In the genomic region with DNA sequence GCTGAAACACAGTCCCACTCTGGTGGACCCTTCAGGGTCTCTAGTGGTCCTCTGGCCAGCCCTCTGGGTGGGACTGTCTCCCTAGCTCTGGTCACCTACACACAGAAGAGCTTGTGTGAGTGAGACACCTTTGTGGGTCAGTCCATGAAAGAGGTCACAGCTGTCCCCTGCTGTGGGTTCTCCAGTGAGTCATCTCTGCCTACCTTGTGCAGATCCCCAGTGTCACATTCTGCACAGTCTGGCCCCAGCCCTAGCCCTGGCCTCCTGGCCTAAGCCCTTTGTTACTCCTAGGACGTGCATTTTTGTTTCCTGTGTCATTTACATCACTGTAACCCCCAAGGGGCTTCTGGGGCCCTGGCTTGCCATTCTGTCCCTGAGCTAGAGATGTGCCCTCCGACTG, we compare ENCODE assay signal across 2 mouse cellular contexts.
A peak's percentile ranks its signal among the peaks of the same experiment; 100 is the strongest.
TF ChIP-seq lines count a peak whose summit lies in the region.

No protein-coding gene starts in this region.

TF ChIP-seq in CH12.LX, 34 proteins besides CTCF, POLR2A, EP300 and RAD21 (continued from another document):
- TF ChIP-seq CHD1 (IDR thresholded peaks at IDR 0.05; ENCODE audit: low read depth, low read length) (no peak), MAX (IDR thresholded peaks at IDR 0.05; ENCODE audit: low read length) (no peak), MEF2A (IDR thresholded peaks at IDR 0.05; ENCODE audit: borderline replicate concordance, low read depth, low read length) (0 out of 2 replicates have a peak, but pooled peaks have one; percentile 35), ELF1 (IDR thresholded peaks at IDR 0.05; ENCODE audit: low read depth, low read length) (no peak), SMC3 (IDR thresholded peaks at IDR 0.05; ENCODE audit: low read depth, low read length) (no peak), MXI1 (IDR thresholded peaks at IDR 0.05; ENCODE audit: low read depth, low read length) (no peak), SIN3A (IDR thresholded peaks at IDR 0.05; ENCODE audit: low read length) (0 out of 2 replicates have a peak, but pooled peaks have one; percentile 32), NELFE (IDR thresholded peaks at IDR 0.05; ENCODE audit: low read depth, low read length) (no peak), ETS1 (conservative IDR thresholded peaks at IDR 0.05; ENCODE audit: low read depth, low read length) (peak; percentile 40), KAT2A (IDR thresholded peaks at IDR 0.05; ENCODE audit: insufficient replicate concordance, low read length) (no peak), ZKSCAN1 (IDR thresholded peaks at IDR 0.05; ENCODE audit: borderline replicate concordance, low read depth, low read length) (no peak), E2F4 (IDR thresholded peaks at IDR 0.05; ENCODE audit: insufficient replicate concordance, low read depth, low read length) (no peak), USF2 (conservative IDR thresholded peaks at IDR 0.05; ENCODE audit: low read depth, low read length) (no peak), ZNF384 (IDR thresholded peaks at IDR 0.05; ENCODE audit: low read depth, low read length) (no peak)

TF ChIP-seq in myocyte, 11 proteins besides CTCF, POLR2A, EP300 and RAD21 (continued from another document):
- peak in 1 of 3 experiments; percentile 69 for TF ChIP-seq MYOD1 (IDR thresholded peaks at IDR 0.05; ENCODE audit: control insufficient read depth in 1 of 3, insufficient read length in 2 of 3, low read depth in 2 of 3)
- TF ChIP-seq USF1 (IDR thresholded peaks at IDR 0.05; ENCODE audit: low read depth): no peak
- TF ChIP-seq POLR2AphosphoS2 (IDR thresholded peaks at IDR 0.05; ENCODE audit: insufficient read length, low read depth): no peak
